Mouse (Mus musculus) stomach, postnatal 0 days (tissue): ENCODE results near the gene Far1. TPM values are rescaled to one million over a fixed set of nuclear protein-coding genes. Genes with fewer than 3 reads are reported as not detected.

Experiments used
- ATAC-seq: fragments of 200-750 bp; cut with Nextera tagmentation; 2 replicates; pipeline ENCODE4 v1.8.0; 2017; ENCODE audit not compliant: low FRiP score, low TSS enrichment
- DNase-seq: peaks from one replicate; pipeline ENCODE4 v3.0.0-alpha.2; 2016; ENCODE audit warnings: low spot score
- H3K27ac ChIP-seq: fragments of 300-500 bp; sonication (generic); replicated peaks from 2 replicates; pipeline ENCODE4 v1.5.1; 2014; ENCODE audit warnings: mild to moderate bottlenecking, control low read depth
- H3K27me3 ChIP-seq: fragments of 300-500 bp; sonication (generic); 2 replicates; pipeline ENCODE4 v1.6.1; 2014; ENCODE audit warnings: low read length; ENCODE audit not compliant: control insufficient read depth, insufficient read depth
- H3K36me3 ChIP-seq: fragments of 300-500 bp; sonication (generic); 2 replicates; pipeline ENCODE4 v1.6.1; 2014; ENCODE audit warnings: low read length, mixed read lengths; ENCODE audit not compliant: control insufficient read depth, insufficient read depth
- H3K4me1 ChIP-seq: fragments of 300-500 bp; sonication (generic); replicated peaks from 2 replicates; pipeline ENCODE4 v1.6.1; 2014; ENCODE audit warnings: antibody characterized with exemption; ENCODE audit not compliant: control insufficient read depth, insufficient read depth
- H3K4me2 ChIP-seq: fragments of 300-500 bp; sonication (generic); replicated peaks from 2 replicates; pipeline ENCODE4 v1.6.1; 2014; ENCODE audit warnings: low read depth, mild to moderate bottlenecking, control low read depth, moderate library complexity
- H3K4me3 ChIP-seq: fragments of 300-500 bp; sonication (generic); 2 replicates; pipeline ENCODE4 v1.5.1; 2014; ENCODE audit warnings: low read depth, low read length, control low read depth
- H3K9ac ChIP-seq: fragments of 300-500 bp; sonication (generic); 2 replicates; pipeline ENCODE4 v1.6.1; 2014; ENCODE audit warnings: mild to moderate bottlenecking, low read length, control low read depth, mixed read lengths
- H3K9me3 ChIP-seq: fragments of 300-500 bp; sonication (generic); 2 replicates; pipeline ENCODE4 v1.6.1; 2016; ENCODE audit warnings: low read length; ENCODE audit not compliant: control insufficient read depth
- CTCF ChIP-seq: IDR thresholded peaks from 2 replicates; pipeline ENCODE4 v1.5.1; 2016; ENCODE audit warnings: antibody characterized with exemption, low read depth, mild to moderate bottlenecking, moderate library complexity
- EP300 ChIP-seq: optimal IDR thresholded peaks from 2 replicates; pipeline ENCODE3; 2016; ENCODE audit warnings: antibody characterized with exemption
- WGBS: fragments of 180-500 bp; shearing (Covaris S2); extraction: QIAGEN DNeasy Blood & Tissue Kit; methylation state at CpG from one replicate; pipeline ENCODE4 v1.1.7; 2014; 5-methylcytosine and 5-hydroxymethylcytosine counted together
- polyA plus RNA-seq: library from polyadenylated mRNA; unstranded; fragments of >200 nt; fragmentation: Nextera tagmentation; extraction: Ambion mirVana; gene quantifications from 2 replicates; pipeline ENCODE4 v1.2.1, GENCODE M21; 2015

Gene Far1
- polyA plus RNA-seq, 1 experiment from 2014 or later, result 77.9 TPM

GRCm38 (mm10) chr7:113512527-113513285 is 928 bp upstream of the Far1 start:
- H3K27ac ChIP-seq, result peak overlapping the region; percentile 82
- DNase-seq, result no peak

GRCm38 (mm10) chr7:113513963-113514649 is 472 bp downstream of the Far1 start:
- Histone ChIP-seq H3K36me3 (no peaks in the 10 kb centered on the region), H3K27me3 (no peaks in the 10 kb centered on the region), H3K27ac (peak overlapping the region; percentile 95), H3K4me3 (peak overlapping the region; percentile 90), H3K4me1 (no peaks in the 10 kb centered on the region), H3K9me3 (no peaks in the 10 kb centered on the region), H3K4me2 (peak overlapping the region; percentile 92), H3K9ac (peak overlapping the region; percentile 86)
- WGBS, result under 1% methylated on average over 23 of the region's 45 CpGs
- peak; percentile 73 for ATAC-seq
- TF ChIP-seq EP300 (no peak), CTCF (no peak)
- DNase-seq, result no peak

More at GRCm38 (mm10) chr7:113512527-113513285, 928 bp upstream of the Far1 start:
- Histone ChIP-seq H3K27me3 (no peaks in the 10 kb centered on the region), H3K4me3 (peak overlapping the region; percentile 90), H3K9me3 (no peaks in the 10 kb centered on the region), H3K4me1 (no peaks in the 10 kb centered on the region), H3K36me3 (no peaks in the 10 kb centered on the region), H3K4me2 (peak overlapping the region; percentile 92), H3K9ac (peak overlapping the region; percentile 76)
- no peak for TF ChIP-seq CTCF
- TF ChIP-seq EP300, result no peak
- WGBS, result 15% methylated on average over 20 of the region's 20 CpGs
- no peak for ATAC-seq

GRCm38 (mm10) chr7:113515831-113516230 is 2.2 kb downstream of the Far1 start:
- no peak overlapping the region for H3K27ac ChIP-seq
- H3K9me3 ChIP-seq, result no peaks in the 10 kb centered on the region
- ATAC-seq (no peak), DNase-seq (no peak)
- H3K4me3 ChIP-seq, result no peak overlapping the region
- H3K36me3 ChIP-seq, result no peaks in the 10 kb centered on the region
- WGBS, result 76% methylated on average over 4 of the region's 4 CpGs
- H3K27me3 ChIP-seq, result no peaks in the 10 kb centered on the region
- H3K9ac ChIP-seq, result no peak overlapping the region
- H3K4me2 ChIP-seq, result no peak overlapping the region
- no peak for TF ChIP-seq EP300
- no peaks in the 10 kb centered on the region for H3K4me1 ChIP-seq

GRCm38 (mm10) chr7:113518419-113518818 is 4.8 kb downstream of the Far1 start:
- Histone ChIP-seq H3K27ac (no peak overlapping the region), H3K4me2 (no peak overlapping the region), H3K27me3 (no peaks in the 10 kb centered on the region), H3K9ac (no peak overlapping the region), H3K9me3 (no peaks in the 10 kb centered on the region), H3K4me1 (no peaks in the 10 kb centered on the region), H3K36me3 (no peaks in the 10 kb centered on the region), H3K4me3 (no peak overlapping the region)
- TF ChIP-seq CTCF (no peak), EP300 (no peak)
- no peak for DNase-seq
- WGBS, result 41% methylated on average over 3 of the region's 3 CpGs
- no peak for ATAC-seq

- no peak overlapping the region for H3K4me3 ChIP-seq
- WGBS, result 77% methylated on average over 2 of the region's 2 CpGs
- no peak for ATAC-seq
- no peak overlapping the region for H3K27ac ChIP-seq
- no peaks in the 10 kb centered on the region for H3K4me1 ChIP-seq
- no peak overlapping the region for H3K4me2 ChIP-seq
- H3K36me3 ChIP-seq, result no peaks in the 10 kb centered on the region
- no peak for TF ChIP-seq EP300
- TF ChIP-seq CTCF, result no peak
- H3K27me3 ChIP-seq, result no peaks in the 10 kb centered on the region
- no peaks in the 10 kb centered on the region for H3K9me3 ChIP-seq
- no peak overlapping the region for H3K9ac ChIP-seq
- DNase-seq, result no peak
These were observed 5.3 kb downstream of the Far1 start for GRCm38 (mm10) chr7:113518961-113519360.

GRCm38 (mm10) chr7:113543158-113543557 is 29.5 kb downstream of the Far1 start:
- no peaks in the 10 kb centered on the region; the same call in 1 of the 2 replicates for H3K36me3 ChIP-seq
- no peak overlapping the region for H3K27ac ChIP-seq
- H3K4me2 ChIP-seq, result no peak overlapping the region
- DNase-seq, result no peak
- H3K9ac ChIP-seq, result no peak overlapping the region
- WGBS, result 7% methylated on average over 1 of the region's 1 CpGs
- no peak for ATAC-seq
- TF ChIP-seq CTCF, result no peak
- no peaks in the 10 kb centered on the region for H3K4me1 ChIP-seq
- no peaks in the 10 kb centered on the region for H3K27me3 ChIP-seq
- H3K4me3 ChIP-seq, result no peak overlapping the region
- no peaks in the 10 kb centered on the region for H3K9me3 ChIP-seq
